Mouse (Mus musculus): ENCODE results near the gene Tmem88b. TPM values are rescaled to one million over a fixed set of nuclear protein-coding genes. Genes with fewer than 3 reads are reported as not detected.
A peak's percentile ranks its signal among the peaks of the same experiment; 100 is the strongest.

Tmem88b gene
- total and polyA plus RNA-seq, 3 experiments: 0.19 to 0.32 TPM; not detected in 1

DNA sequence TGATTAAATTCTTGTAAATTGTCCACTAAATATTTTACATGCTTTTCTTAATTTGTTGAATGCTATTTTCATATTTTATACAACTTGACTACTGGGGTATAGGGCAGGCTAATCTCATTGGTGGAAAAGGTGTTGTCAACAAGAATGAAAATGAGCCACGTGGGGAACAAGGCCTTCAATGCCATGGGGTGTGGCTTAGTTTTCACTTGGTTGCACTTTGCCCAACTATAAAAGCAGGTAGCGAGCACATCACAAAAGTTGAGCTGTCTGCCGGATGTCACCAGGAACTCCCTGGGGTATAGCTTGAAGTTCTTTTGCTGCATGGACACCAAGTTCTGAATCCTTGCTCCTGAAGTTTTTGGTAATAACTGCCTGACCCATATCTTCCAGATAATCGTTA lies 31.9 kb upstream of the Tmem88b start:
- no peak for TF ChIP-seq BHLHE40 (IDR thresholded peaks at IDR 0.05; ENCODE audit: borderline replicate concordance, low read depth, low read length)
- 0 out of 4 replicates have a peak, but pooled peaks of 1 of the 2 experiments have one; percentile 21 for TF ChIP-seq POLR2A (IDR thresholded peaks at IDR 0.05; ENCODE audit: control insufficient read depth in 1 of 2, insufficient read depth in 1 of 2, low read depth in 1 of 2, low read length in 2 of 2, poor library complexity in 1 of 2)
- no peak for DNase-seq (ENCODE audit: low read depth, low spot score)
- no peak overlapping the region for H3K4me3 ChIP-seq (ENCODE audit: control insufficient read depth in 1 of 2, insufficient read depth in 1 of 2, low read depth in 2 of 2, low read length in 2 of 2)
- H3K36me3 ChIP-seq (ENCODE audit: control insufficient read depth in 1 of 2, insufficient read depth in 2 of 2, low read length in 2 of 2): peaks cover 19 to 56% of the 10 kb centered on the region in 2 experiments
- H3K9me3 ChIP-seq (replicated peaks; ENCODE audit: insufficient read depth, low read length): no peaks in the 10 kb centered on the region
- H3K27ac ChIP-seq (ENCODE audit: control insufficient read depth, low read depth, low read length): no peak overlapping the region
- H3K27me3 ChIP-seq (ENCODE audit: control insufficient read depth in 1 of 2, insufficient read depth in 2 of 2, low read length in 2 of 2): no peaks in the 10 kb centered on the region
- peaks cover 0 to 14% of the 10 kb centered on the region in 2 experiments; a peak in 3 of 4 replicates for H3K4me1 ChIP-seq (ENCODE audit: control insufficient read depth in 1 of 2, insufficient read depth in 2 of 2, low read length in 2 of 2)
- no peak overlapping the region for H3K9ac ChIP-seq (ENCODE audit: control insufficient read depth, low read depth, low read length, poor library complexity, severe bottlenecking)
- peaks cover 40% of the 10 kb centered on the region for H3K79me2 ChIP-seq (ENCODE audit: control insufficient read depth, insufficient read depth, low read length, poor library complexity)

- H3K79me2 ChIP-seq (ENCODE audit: control insufficient read depth, insufficient read depth, low read length, poor library complexity): peaks cover 42% of the 10 kb centered on the region
- DNase-seq (ENCODE audit: low read depth, low spot score): peak; percentile 65
- H3K4me3 ChIP-seq (ENCODE audit: control insufficient read depth in 1 of 2, insufficient read depth in 1 of 2, low read depth in 2 of 2, low read length in 2 of 2): peak overlapping the region; percentile 76 to 92
- H3K27me3 ChIP-seq (ENCODE audit: control insufficient read depth in 1 of 2, insufficient read depth in 2 of 2, low read length in 2 of 2): no peaks in the 10 kb centered on the region
- no peaks in the 10 kb centered on the region for H3K9me3 ChIP-seq (replicated peaks; ENCODE audit: insufficient read depth, low read length)
- H3K36me3 ChIP-seq (ENCODE audit: control insufficient read depth in 1 of 2, insufficient read depth in 2 of 2, low read length in 2 of 2): peaks cover 26 to 34% of the 10 kb centered on the region in 2 experiments
- TF ChIP-seq USF2 (IDR thresholded peaks at IDR 0.05; ENCODE audit: borderline replicate concordance in 1 of 2, insufficient read depth in 1 of 2, low read depth in 1 of 2, low read length in 2 of 2) (no peak), ZMIZ1 (IDR thresholded peaks at IDR 0.05; ENCODE audit: low read depth, low read length) (0 out of 2 replicates have a peak, but pooled peaks have one; percentile 11), CHD2 (IDR thresholded peaks at IDR 0.05; ENCODE audit: low read length) (peak; percentile 75), CHD1 (IDR thresholded peaks at IDR 0.05; ENCODE audit: low read depth, low read length) (peak; percentile 94; the same call in 1 of the 2 replicates), NELFE (IDR thresholded peaks at IDR 0.05; ENCODE audit: low read depth, low read length) (0 out of 2 replicates have a peak, but pooled peaks have one; percentile 1), SIN3A (IDR thresholded peaks at IDR 0.05; ENCODE audit: low read length) (0 out of 2 replicates have a peak, but pooled peaks have one; percentile 10)
- H3K4me1 ChIP-seq (ENCODE audit: control insufficient read depth in 1 of 2, insufficient read depth in 2 of 2, low read length in 2 of 2): peaks cover 6 to 20% of the 10 kb centered on the region in 2 experiments
- peak overlapping the region; percentile 79 for H3K27ac ChIP-seq (ENCODE audit: control insufficient read depth, low read depth, low read length)
- peak overlapping the region; percentile 97 for H3K9ac ChIP-seq (ENCODE audit: control insufficient read depth, low read depth, low read length, poor library complexity, severe bottlenecking)
These were observed 27.0 kb upstream of the Tmem88b start for GRCm38 (mm10) chr4:155812665-155813181.

- peak; percentile 98 for DNase-seq (ENCODE audit: low read depth, low spot score)
- TF ChIP-seq MXI1 (IDR thresholded peaks at IDR 0.05; ENCODE audit: low read depth, low read length) (peak; percentile 89), ETS1 (IDR thresholded peaks at IDR 0.05; ENCODE audit: low read depth, low read length) (no peak), MYC (IDR thresholded peaks at IDR 0.05; ENCODE audit: low read depth, low read length) (peak; percentile 92), MAFK (IDR thresholded peaks at IDR 0.05; ENCODE audit: borderline replicate concordance, low read depth, low read length) (no peak), ZKSCAN1 (IDR thresholded peaks at IDR 0.05; ENCODE audit: low read depth, low read length) (no peak), USF1 (IDR thresholded peaks at IDR 0.05; ENCODE audit: low read depth, low read length) (no peak), NRF1 (IDR thresholded peaks at IDR 0.05; ENCODE audit: insufficient read depth, low read depth, low read length, poor library complexity, severe bottlenecking) (peak; percentile 50; the same call in 1 of the 2 replicates), GATA1 (IDR thresholded peaks at IDR 0.05; ENCODE audit: low read depth, low read length) (no peak), MAZ (IDR thresholded peaks at IDR 0.05; ENCODE audit: low read depth, low read length) (peak; percentile 57; the same call in 1 of the 2 replicates), GABPA (IDR thresholded peaks at IDR 0.05; ENCODE audit: low read depth, low read length) (no peak), MYB (IDR thresholded peaks at IDR 0.05; ENCODE audit: low read depth, low read length) (no peak), POLR2AphosphoS5 (IDR thresholded peaks at IDR 0.05; ENCODE audit: borderline replicate concordance, low read depth, low read length) (no peak), SMC3 (IDR thresholded peaks at IDR 0.05; ENCODE audit: low read depth, low read length) (no peak), ZC3H11A (IDR thresholded peaks at IDR 0.05; ENCODE audit: low read depth, low read length) (no peak; the same call in 1 of the 2 replicates), POLR2A (IDR thresholded peaks at IDR 0.05; ENCODE audit: control insufficient read depth in 1 of 2, insufficient read depth in 1 of 2, low read depth in 1 of 2, low read length in 2 of 2, poor library complexity in 1 of 2) (peak; percentile 64 to 89; a peak in 3 of 4 replicates), RAD21 (IDR thresholded peaks at IDR 0.05; ENCODE audit: low read depth, low read length) (no peak)
These were observed 26.4 kb upstream of the Tmem88b start, which contains the start of gene Ccnl2 for GRCm38 (mm10) chr4:155811929-155812664. Gene Ccnl2, plus strand, starts transcription at chr4:155812489.

More at GRCm38 (mm10) chr4:155811929-155812664, 26.4 kb upstream of the Tmem88b start, which contains the start of gene Ccnl2:
- H3K4me3 ChIP-seq (ENCODE audit: control insufficient read depth in 1 of 2, insufficient read depth in 1 of 2, low read depth in 2 of 2, low read length in 2 of 2): peak within 1 kb of the TSS; percentile 76 to 92
- H3K79me2 ChIP-seq (ENCODE audit: control insufficient read depth, insufficient read depth, low read length, poor library complexity): peaks cover 37% of the 10 kb centered on the region
- peak within 1 kb of the TSS; percentile 97 for H3K9ac ChIP-seq (ENCODE audit: control insufficient read depth, low read depth, low read length, poor library complexity, severe bottlenecking)
- peaks cover 26 to 29% of the 10 kb centered on the region in 2 experiments for H3K36me3 ChIP-seq (ENCODE audit: control insufficient read depth in 1 of 2, insufficient read depth in 2 of 2, low read length in 2 of 2)
- peaks cover 6 to 20% of the 10 kb centered on the region in 2 experiments for H3K4me1 ChIP-seq (ENCODE audit: control insufficient read depth in 1 of 2, insufficient read depth in 2 of 2, low read length in 2 of 2)
- no peaks in the 10 kb centered on the region for H3K27me3 ChIP-seq (ENCODE audit: control insufficient read depth in 1 of 2, insufficient read depth in 2 of 2, low read length in 2 of 2)
- no peaks in the 10 kb centered on the region for H3K9me3 ChIP-seq (replicated peaks; ENCODE audit: insufficient read depth, low read length)
- H3K27ac ChIP-seq (ENCODE audit: control insufficient read depth, low read depth, low read length): peak within 1 kb of the TSS; percentile 95
